Mouse (Mus musculus) thymus, postnatal 36 days (tissue): Measurements from ENCODE around the gene Pbx1.

Experiments
- DNase-seq, 2 experiments: peaks; one replicate each; pipeline ENCODE4 v3.0.0; 2022; ENCODE audit warnings: mixed read lengths in 2 of 2

The Pbx1 gene

DNA sequence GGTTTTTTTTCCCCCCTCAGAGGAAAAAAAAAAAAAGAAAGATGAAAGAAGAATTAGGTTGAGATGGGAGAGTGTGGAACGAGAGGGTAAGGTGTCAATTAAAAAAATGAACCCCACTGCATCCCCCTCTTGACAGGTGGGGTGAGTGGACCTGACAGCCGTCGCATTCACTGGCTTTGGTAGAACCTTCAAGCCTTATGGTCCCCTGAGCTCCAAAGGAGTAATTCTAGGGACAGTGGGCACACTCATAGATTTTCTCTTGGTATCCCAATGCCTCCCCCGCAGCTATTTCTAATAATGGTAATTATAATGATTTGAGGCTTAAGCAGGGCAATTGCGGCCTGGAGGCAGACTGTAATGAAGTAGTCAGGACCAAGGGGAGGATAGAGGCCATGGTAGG lies 167.0 kb downstream of the Pbx1 start:
- no peak for DNase-seq

DNA sequence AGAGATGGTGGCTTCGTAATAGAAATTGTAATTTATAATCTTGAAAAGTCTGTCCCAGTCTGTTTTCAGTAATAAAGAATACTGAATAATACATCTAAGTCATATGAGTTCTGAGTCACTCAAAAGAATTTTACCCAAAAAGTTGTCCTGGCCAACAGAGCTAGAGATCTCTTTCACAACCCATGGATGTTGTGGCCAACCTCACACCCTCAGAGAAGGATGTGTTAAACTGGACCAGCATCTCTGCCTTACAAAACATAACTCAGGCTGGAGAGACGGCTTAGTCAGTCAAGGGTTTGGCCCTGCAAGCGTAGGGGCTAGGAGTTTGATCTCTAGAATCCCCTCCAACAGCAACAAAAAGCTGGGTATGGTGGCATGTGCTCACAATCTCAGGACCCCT lies 171.7 kb downstream of the Pbx1 start:
- DNase-seq, result no peak

DNA sequence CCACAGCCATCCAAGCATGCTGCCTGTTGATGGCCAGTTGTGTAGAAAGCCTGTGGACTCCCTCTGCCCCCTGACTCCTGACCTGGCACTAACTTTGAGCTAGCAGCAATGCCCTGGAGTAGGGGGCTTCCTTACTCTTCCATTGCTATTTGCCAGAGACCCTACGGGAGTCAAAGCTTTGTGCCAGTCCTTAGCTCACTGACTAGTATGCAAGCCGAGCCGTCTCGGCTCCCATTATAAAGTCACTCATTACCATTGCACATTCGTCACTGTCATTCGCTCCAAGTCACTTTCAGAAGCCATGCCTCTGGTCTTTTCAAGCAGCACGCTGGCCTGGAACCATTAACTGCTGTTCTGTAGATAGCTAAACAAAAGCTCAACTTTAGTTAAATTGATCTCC lies 173.2 kb downstream of the Pbx1 start:
- DNase-seq, result no peak

DNA sequence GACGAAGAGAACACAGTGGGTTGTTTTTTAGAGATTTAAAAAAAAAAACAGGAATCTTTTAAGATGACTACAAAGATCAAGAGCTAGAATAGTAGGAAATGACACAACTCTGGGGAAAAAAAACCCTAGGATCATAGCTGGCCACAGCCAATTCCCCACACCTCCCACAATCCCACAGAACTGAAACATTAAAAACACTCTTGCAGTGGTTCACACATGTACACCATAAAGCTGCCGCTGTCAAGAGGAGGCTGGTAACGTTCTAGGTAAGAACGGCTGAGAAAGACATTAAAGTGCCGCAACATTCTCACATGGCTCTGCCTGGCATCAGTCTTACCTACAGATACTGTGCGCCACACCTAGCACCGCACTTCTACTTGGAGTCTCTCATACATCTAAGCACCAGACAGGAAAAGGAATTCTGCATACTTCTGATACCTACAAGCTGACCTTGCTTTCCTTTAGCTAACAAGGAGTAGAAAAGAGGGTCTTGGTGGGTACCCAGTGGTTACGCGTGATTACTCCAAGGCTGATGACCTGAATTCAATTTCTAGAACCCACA lies 176.6 kb downstream of the Pbx1 start:
- DNase-seq, result no peak

DNA sequence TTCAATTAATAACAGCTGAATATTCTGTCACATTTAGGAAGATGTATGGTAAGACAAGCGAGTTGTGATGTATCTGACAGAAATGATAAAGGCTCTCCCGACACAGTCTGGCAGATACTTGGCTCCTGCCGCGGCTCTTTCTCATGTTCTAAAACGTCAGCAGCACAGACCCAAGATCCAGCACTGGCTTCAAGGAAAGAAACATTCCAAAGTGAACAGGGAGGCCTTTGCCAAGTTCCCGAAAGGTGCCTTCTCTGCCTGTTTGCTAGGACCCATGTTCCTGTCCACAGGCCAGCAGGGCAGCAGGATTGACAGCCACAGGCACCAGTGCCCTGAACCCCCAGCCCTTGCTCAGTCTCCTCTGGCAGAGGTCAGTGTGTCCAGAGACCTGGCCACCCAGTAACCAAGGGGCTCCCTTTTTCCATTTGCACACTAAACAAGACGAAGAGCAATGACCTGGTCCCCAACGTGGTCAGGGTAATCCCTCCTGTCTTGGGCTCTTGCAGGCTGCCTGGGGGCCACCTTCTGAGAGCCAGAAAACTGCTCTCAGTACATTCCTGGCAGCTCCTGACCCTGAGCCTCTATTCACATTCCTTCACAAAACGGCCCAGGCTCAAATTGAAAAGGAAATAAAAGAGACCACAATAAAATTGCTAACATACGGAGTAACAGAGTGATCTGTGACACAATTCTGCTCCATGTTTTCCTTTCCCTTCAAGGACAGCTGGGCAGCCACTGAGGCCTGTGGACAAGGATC lies 184.9 kb downstream of the Pbx1 start:
- DNase-seq, result no peak

DNA sequence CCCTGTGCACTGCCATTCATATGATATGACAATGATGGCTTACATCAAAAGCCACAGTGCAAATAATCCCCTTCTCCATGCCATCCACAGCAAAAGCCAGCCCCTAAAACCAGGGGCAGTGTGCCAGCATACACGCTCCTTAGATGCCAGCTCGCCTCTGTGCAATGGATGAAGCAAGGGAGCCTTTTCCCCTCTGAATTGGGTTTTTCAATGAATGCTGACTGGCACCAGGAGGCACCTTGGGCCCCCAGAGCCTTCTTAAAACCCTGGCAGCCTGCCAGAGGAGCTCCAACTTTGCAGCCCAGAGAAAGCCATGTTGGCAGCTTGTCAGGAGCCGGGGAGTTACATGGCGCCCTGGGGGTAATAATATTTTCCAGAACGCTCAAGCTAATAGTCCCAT lies 186.5 kb downstream of the Pbx1 start:
- DNase-seq, result no peak

DNA sequence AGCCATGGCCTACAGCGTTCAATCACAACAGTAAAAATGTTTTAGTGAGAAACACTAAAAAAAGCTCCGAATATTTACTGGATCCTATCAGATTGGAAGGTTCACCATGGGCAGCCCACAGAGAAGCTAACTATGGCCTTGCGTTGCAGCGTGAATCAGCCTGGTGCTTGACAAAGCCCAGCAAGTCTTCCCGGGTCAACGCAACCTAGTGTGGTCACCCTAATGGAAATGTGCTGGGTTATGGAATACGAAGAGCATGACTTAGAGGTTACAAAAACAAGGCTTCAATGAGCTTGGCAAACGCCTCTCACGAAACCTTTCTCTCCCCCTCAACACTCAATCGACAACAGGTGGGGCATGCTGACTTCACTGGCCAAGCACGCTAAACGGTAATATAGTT lies 188.3 kb downstream of the Pbx1 start:
- no peak for DNase-seq

DNA sequence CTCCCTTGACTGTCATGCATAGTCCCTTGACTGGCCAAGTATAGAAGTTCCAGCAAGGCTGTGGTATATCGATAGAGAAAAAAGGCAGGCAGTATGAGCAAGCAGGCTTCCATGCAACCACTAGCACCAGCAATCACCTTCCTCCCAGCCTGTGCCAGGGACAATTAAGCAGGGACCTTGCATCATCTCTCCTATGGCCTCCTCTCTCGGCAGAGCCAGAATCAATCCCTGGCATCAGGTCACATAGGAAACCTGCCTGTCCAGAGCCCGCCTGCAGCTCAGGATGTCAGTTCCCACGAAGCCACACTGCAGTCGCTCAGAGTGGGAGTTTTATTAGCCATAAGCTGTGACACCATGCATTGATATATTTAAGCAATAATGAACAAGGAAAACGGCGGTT lies 189.0 kb downstream of the Pbx1 start:
- no peak for DNase-seq

DNA sequence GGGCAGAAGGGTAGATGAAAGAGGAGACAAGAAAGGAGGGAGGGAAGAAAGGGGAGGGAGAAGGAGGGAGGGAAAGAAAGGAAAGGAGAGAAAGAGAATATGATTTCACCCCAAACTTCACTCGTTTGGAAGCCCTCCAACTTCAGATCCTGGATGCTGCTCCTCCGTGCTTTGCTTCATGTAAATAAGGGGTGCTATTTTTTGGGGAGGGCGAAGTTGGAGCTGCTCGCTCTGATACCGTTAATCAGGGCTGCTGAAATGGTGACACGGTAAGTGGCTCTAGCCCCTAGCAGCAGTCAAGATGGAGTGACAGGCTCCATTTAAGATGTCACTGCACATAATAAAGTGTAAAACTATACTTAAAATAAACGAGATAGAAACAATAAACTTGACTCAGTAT lies 190.8 kb downstream of the Pbx1 start:
- no peak for DNase-seq

DNA sequence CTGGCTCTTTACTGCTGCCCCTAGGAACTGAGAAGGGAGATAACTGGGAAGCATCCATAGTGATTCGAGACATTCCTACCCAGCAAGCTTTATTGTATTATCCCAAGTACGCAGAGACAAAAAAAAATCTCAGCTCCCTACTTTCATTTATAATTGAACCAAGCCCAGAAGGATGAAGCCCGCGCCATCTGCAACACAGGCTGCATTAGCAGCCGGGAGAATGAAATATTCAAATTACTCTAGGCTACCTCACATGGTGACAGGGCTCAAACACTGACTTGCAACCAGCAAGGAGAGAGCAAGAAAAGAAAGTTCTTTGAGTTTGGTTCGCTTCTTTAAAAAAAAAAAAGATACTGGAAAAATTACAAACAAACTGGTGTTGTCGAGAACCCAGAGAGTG lies 191.2 kb downstream of the Pbx1 start:
- DNase-seq, result no peak

DNA sequence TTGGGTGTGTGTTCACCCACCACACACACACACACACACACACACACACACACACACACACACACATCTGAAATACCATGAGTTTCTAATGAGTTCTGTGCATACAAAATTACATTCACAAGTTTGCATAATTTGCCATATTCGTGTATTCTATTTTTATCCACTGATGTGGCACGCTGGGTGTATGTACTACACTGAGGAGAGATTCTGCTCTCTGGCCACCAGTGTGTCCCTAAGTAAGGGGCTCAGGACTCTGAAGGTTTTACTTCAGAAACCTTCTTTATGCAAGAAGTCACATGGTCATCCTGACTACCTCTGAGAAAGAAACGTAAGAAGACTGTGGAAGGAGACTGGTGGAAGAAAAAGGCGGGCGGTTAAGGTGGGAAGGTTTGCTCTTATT lies 191.7 kb downstream of the Pbx1 start:
- no peak for DNase-seq

DNA sequence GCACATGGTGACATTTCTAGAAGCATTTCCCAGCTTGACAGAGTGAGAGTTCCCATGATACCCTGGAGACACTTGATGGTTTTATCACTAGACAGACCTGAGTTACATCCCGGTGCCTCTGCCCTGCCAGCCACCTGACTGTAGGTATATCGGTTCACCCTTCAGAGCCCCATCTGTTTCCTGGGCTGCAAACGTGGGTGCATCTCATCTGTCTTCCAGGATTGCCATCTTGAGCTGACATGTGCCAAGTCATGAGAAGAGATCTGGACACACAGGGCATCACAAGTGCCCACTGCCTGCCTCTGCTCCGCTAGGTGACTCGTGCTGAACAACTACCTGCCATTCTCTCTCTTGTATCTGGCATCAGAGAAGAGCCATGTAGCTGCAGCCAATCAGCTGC lies 196.0 kb downstream of the Pbx1 start:
- no peak for DNase-seq

DNA sequence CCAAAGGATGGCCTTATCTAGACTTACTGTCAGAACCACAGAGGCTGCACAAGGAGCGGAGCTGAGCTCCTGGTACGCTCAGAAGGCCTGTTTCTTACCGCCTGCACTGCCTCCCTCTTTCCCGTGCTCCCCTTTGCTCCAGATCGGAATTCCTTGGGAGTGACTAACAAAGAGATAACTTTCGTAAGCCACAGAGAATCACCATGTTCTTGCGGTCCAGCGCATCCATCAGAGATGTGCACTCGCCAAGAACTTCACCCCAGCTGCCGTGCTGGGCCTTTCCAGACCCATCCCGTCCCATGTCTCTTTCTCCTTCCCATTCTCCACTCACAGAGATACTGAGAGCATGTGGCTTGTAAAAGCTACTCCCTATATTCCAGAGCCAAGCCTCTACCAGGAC lies 197.7 kb downstream of the Pbx1 start:
- no peak for DNase-seq

DNA sequence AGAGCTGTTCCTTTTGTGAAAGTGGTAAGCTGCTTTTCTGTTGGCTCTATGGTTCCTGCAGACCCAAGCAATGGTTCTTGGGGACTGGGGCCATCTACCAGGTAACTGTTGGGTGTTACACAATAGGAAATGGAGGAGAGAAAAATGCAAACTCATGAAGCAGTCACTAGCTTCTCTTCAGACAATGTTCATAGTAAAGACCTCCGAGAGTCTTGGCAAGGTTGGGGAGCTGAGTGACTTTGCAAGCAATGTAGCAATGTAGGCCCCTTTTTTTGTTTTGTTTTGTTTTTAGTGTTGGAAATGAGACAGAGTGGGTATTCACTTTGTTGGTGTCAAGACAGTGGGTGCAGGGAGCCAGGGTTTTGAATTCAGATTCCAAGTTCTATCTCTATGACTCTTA lies 198.9 kb downstream of the Pbx1 start:
- no peak for DNase-seq

DNA sequence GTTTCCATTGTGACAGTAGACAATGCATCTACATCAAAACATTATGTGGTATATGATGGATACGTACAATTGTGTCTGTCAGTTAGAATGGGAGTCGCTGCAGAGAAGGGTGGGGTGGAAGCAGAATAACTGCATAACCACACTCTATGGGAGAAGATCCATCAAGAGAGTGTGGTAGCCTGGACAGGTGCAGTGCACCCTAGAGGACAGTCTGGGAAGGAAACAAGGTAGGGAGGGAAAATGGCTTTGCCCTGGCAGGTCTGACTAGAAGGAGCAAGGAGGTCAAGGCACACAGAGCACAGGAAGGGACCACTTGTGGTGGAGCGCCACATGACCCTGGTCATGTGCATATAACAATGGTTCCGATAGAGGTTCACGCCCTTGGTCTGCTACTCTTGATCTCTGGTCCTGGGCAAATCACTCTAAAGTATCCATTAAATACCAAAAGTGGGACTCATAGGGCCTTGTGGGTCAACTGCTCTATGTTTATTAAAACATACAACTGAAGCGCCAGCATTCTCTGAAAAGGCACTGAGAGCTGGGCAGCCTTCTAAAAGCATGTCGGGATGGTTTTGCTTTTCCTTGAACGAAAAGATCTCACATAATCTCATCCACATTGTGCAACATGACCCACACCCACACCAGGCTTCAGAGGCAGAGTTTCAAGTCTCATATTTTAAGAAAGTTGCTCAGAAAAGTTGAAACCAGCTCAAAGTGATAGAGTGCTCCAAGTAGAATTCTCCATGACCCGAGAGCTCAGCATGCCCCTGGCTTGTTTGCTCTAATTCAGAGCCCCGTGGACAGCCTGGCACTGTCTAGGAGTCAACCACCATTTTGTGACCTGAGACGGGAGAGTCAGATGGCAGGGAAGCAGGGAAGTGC lies 200.3 kb downstream of the Pbx1 start:
- DNase-seq, result no peak

DNA sequence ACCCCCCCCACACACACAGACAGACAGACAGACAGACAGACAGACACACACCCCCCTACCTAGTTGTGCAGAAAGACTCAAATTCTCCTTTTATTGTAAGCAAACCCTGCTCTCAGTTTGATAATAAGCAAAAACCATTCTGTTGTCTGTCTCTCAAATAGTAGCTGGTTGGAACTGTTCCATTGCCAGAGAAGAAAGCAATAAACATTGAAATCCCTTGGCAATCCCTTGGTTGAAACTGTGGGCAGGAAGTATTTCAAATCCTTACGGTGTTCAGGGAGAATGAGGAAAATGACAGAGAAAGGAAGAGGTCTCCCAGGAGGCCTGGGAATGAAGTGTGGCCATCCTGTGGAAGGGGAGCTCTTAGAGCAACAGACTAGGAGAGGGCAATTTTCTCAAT lies 201.2 kb downstream of the Pbx1 start:
- DNase-seq, result no peak

DNA sequence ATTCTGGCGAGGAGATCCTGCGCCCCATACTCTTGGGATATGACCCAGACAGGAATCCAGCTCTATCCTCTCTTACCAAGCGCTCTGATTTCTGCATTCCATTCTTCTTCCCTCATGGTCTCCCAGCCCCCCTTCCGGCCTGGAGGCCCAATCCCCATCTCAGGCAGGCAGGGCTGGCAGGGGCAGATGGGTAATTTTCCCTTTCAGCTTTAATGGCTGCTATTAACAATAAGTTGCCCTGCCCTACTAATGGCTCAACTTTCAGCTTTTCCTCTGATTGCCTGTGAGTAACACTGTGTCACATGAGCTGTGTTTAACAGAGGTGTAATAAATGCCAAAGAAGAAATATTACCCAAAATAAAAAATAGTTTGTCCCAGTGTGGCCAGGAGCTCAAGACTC lies 201.9 kb downstream of the Pbx1 start:
- no peak for DNase-seq

DNA sequence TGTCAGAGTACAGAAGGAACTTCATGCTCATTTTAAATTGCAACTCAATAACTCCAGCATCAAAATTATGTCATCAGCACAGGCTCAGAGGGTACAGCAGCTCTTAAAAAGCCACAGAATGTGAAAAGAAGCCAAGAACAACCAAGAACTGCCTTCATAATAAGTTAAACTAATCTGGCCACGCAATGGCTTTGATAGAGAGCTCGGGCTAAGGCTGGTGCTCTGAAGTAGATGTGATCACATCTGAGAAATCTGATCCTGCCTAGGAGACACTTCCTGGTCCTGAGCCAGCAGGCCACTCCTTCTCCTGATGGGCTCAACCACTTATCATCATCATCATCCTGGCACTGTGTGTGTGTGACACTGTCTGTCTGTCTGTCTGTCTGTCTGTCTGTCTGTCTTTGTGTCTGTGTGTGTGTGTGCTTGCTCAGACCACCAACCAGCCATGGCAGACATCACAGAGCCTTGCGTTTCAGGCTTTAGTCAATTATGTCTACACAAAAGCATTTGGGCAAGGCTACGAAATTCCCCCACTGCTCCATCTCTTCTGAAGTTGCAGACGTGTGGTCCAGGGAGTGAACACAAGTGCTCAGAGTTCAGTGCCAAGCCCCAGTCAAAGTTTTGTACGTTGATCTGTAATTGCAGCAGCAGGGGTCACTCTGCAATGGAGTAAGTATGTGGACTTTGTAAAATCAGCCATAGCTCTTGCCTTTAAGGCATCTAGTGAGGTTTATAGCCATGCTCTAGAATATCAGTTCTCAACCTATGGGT lies 203.1 kb downstream of the Pbx1 start:
- DNase-seq, result no peak

DNA sequence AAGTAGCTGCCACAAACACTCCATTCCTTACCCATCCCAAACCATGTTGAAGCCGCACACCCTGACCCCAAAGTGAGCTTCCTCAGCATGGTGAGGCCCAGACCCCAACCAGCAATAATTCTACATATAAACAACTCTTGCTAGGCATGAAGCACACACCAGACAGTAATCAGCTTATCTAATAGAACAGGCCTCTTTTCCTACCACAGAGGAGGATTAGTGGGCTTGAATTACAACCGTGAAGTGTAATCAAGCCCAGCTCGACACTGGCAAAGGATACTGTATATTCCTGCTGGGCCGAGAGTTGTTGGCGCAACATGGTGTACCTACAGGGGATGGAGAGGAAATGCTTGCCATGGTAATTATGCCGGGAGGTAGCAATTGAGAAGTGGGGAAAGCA lies 205.9 kb downstream of the Pbx1 start:
- no peak for DNase-seq

DNA sequence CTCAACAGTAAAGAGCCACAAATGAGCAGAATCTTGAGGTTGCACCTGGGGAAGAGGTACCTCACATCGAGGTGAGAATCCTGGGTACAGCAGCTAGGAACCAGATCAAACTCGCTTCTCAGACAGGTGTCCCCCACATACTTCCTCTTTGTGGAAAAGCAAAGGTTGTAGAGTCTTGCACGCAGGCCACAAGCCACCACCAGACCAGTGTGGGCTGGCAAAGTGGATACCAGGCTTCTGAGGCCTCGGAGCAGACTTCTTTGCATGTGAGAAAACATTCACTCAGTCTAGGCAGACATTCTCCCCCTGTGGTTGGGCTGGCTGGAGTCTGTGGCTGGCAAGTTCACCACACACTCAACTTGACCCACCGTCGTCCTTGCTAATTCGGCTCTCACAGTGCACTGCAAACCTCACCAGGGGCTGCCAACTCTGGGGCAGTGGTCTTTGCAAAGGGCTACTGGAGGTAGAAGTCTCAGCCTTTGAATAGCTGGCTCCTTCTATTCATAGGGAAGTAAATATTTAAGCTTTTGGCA lies 206.4 kb downstream of the Pbx1 start:
- DNase-seq, result no peak

DNA sequence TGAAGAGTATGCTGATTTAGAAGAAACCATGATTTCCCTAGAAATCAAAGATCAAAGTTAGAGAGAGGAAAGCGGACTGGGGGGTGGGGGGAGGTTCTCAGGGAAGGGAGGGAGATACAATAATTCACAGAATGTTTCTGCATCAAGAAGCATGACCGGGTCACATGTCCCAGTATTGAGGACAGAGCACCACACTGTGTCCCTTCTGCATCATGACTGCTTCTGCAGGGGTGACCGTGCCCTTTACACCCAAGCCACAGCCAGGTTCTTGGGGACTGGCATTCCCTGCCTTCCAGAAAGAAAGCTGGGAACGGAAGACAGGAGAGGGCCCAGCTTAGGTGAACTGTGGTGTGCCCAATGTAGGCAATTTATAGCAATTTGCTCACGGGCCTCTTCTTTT lies 207.9 kb downstream of the Pbx1 start:
- no peak for DNase-seq

DNA sequence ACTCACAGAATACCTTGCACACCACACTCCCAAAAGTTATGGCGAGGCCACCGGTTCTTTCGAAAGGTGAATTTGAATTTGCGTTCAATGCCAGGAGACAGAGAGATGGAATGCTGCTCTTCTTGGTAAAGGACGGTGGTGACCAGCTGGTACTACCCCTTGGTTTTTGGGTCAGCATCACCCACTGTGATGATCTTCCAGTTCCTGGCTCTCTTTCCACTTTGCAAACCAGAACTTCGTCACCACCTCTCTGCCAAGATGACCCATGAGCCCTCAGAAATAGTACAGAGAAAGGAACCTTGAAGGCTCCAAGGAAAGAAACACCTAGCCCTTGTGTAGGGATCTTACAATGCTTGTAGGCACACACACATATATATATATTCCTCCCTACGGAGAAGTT lies 209.3 kb downstream of the Pbx1 start:
- no peak for DNase-seq

DNA sequence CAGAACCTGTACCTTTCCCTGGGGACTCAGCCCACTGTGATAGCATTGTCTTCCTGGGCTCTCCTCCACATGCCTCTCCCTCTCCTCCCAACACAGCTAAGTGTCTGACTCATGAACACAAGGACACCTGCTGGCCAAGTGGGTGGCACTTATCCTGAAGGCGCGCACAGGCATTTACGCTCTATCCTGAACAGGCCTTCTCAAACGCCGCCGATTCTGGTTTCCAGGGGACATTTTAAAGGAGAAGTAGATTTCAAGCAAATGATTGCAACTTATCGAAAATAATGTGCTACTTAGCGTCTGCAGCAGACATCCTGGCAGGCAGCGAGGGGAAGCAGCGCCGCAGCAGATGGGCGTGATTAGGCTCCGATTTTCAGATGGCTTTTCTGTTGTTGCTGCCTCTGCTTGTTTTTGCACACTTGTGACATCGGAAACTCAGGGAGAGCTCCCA lies 211.0 kb downstream of the Pbx1 start:
- no peak for DNase-seq
